Mouse (Mus musculus): ENCODE results near the gene Klhl41. TPM values are rescaled to one million over a fixed set of nuclear protein-coding genes. Genes with fewer than 3 reads are reported as not detected.

Klhl41 gene
- polyA plus RNA-seq, 1 experiment: 0.16 TPM

GRCm38 (mm10) chr2:69640100-69640499 lies 29.8 kb upstream of the Klhl41 start:
- 20% methylated on average over 10 of the region's 10 CpGs for WGBS
- no peak for TF ChIP-seq POLR2A (IDR thresholded peaks at IDR 0.05; ENCODE audit: borderline replicate concordance, insufficient read depth, low read length)
- TF ChIP-seq CTCF (IDR thresholded peaks at IDR 0.05; ENCODE audit: borderline replicate concordance, insufficient read depth, low read depth, low read length): no peak
- DNase-seq: peak in 1 of 2 experiments; percentile 20
- Histone ChIP-seq H3K27me3 (ENCODE audit: control insufficient read depth, insufficient read depth, low read length) (no peaks in the 10 kb centered on the region), H3K4me3 (replicated peaks; ENCODE audit: insufficient read depth, low read depth, low read length) (no peak overlapping the region), H3K27ac (ENCODE audit: insufficient read depth, low read length) (no peak overlapping the region), H3K4me1 (ENCODE audit: control insufficient read depth, insufficient read depth, low read length) (no peaks in the 10 kb centered on the region)

GRCm38 (mm10) chr2:69644968-69645617 lies 24.8 kb upstream of the Klhl41 start:
- Histone ChIP-seq H3K4me1 (ENCODE audit: control insufficient read depth, insufficient read depth, low read length) (no peaks in the 10 kb centered on the region), H3K27me3 (ENCODE audit: control insufficient read depth, insufficient read depth, low read length) (no peaks in the 10 kb centered on the region), H3K27ac (ENCODE audit: insufficient read depth, low read length) (no peak overlapping the region), H3K4me3 (replicated peaks; ENCODE audit: insufficient read depth, low read depth, low read length) (no peak overlapping the region)
- WGBS: 92% methylated on average over 11 of the region's 11 CpGs
- no peak for DNase-seq
- TF ChIP-seq POLR2A (IDR thresholded peaks at IDR 0.05; ENCODE audit: borderline replicate concordance, insufficient read depth, low read length) (no peak), CTCF (IDR thresholded peaks at IDR 0.05; ENCODE audit: borderline replicate concordance, insufficient read depth, low read depth, low read length) (no peak)

- Histone ChIP-seq H3K27me3 (ENCODE audit: control insufficient read depth, insufficient read depth, low read length) (no peaks in the 10 kb centered on the region), H3K27ac (ENCODE audit: insufficient read depth, low read length) (no peak within 1 kb of the TSS), H3K4me1 (ENCODE audit: control insufficient read depth, insufficient read depth, low read length) (no peaks in the 10 kb centered on the region), H3K4me3 (replicated peaks; ENCODE audit: insufficient read depth, low read depth, low read length) (peak within 1 kb of the TSS; percentile 94)
- DNase-seq: peak; percentile 95
- 3% methylated on average over 43 of the region's 43 CpGs for WGBS
- peak; percentile 75; the same call in 1 of the 2 replicates for TF ChIP-seq POLR2A (IDR thresholded peaks at IDR 0.05; ENCODE audit: borderline replicate concordance, insufficient read depth, low read length)
- TF ChIP-seq CTCF (IDR thresholded peaks at IDR 0.05; ENCODE audit: borderline replicate concordance, insufficient read depth, low read depth, low read length): no peak
Observed at GRCm38 (mm10) chr2:69646726-69647490, 23.0 kb upstream of the Klhl41 start, which contains the start of gene Bbs5. Gene Bbs5 (plus strand): TSS chr2:69647171.

DNA sequence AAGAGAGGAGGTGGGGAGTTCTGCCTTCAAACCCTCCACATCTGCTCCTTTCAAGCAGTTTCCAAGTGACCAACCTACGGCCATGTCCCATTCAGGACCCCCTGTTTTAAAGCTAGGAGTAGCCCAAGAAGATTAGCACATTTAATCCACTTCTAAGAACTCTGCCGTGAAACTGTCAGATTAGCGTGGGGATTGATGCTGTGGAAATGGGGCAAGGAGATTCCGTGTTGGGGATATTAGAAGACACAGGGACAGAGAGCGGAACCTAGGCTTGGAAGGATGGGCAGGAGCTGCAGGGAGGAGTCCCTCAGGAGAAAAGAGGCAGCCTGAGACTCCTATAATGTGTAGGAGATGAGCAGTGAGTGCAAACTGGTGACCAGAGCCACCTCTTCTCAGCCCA lies 20.2 kb upstream of the Klhl41 start:
- WGBS: 88% methylated on average over 5 of the region's 5 CpGs
- Histone ChIP-seq H3K4me1 (ENCODE audit: control insufficient read depth, insufficient read depth, low read length) (no peaks in the 10 kb centered on the region), H3K27ac (ENCODE audit: insufficient read depth, low read length) (no peak overlapping the region), H3K27me3 (ENCODE audit: control insufficient read depth, insufficient read depth, low read length) (no peaks in the 10 kb centered on the region), H3K4me3 (replicated peaks; ENCODE audit: insufficient read depth, low read depth, low read length) (no peak overlapping the region)
- TF ChIP-seq CTCF (IDR thresholded peaks at IDR 0.05; ENCODE audit: borderline replicate concordance, insufficient read depth, low read depth, low read length) (no peak), POLR2A (IDR thresholded peaks at IDR 0.05; ENCODE audit: borderline replicate concordance, insufficient read depth, low read length) (no peak)
- no peak for DNase-seq

GRCm38 (mm10) chr2:69659326-69659725 lies 10.6 kb upstream of the Klhl41 start:
- Histone ChIP-seq H3K27me3 (ENCODE audit: control insufficient read depth, insufficient read depth, low read length) (no peaks in the 10 kb centered on the region), H3K27ac (ENCODE audit: insufficient read depth, low read length) (no peak overlapping the region), H3K4me3 (replicated peaks; ENCODE audit: insufficient read depth, low read depth, low read length) (no peak overlapping the region), H3K4me1 (ENCODE audit: control insufficient read depth, insufficient read depth, low read length) (no peaks in the 10 kb centered on the region)
- 91% methylated on average over 4 of the region's 4 CpGs for WGBS
- TF ChIP-seq POLR2A (IDR thresholded peaks at IDR 0.05; ENCODE audit: borderline replicate concordance, insufficient read depth, low read length) (no peak), CTCF (IDR thresholded peaks at IDR 0.05; ENCODE audit: borderline replicate concordance, insufficient read depth, low read depth, low read length) (no peak)
- no peak for DNase-seq

GRCm38 (mm10) chr2:69663827-69664476 lies 6.0 kb upstream of the Klhl41 start:
- H3K27me3 ChIP-seq (ENCODE audit: control insufficient read depth, insufficient read depth, low read length): no peaks in the 10 kb centered on the region
- no peak overlapping the region for H3K4me3 ChIP-seq (replicated peaks; ENCODE audit: insufficient read depth, low read depth, low read length)
- no peak overlapping the region for H3K27ac ChIP-seq (ENCODE audit: insufficient read depth, low read length)
- H3K4me1 ChIP-seq (ENCODE audit: control insufficient read depth, insufficient read depth, low read length): no peaks in the 10 kb centered on the region
- TF ChIP-seq CTCF (IDR thresholded peaks at IDR 0.05; ENCODE audit: borderline replicate concordance, insufficient read depth, low read depth, low read length) (no peak), POLR2A (IDR thresholded peaks at IDR 0.05; ENCODE audit: borderline replicate concordance, insufficient read depth, low read length) (no peak)
- 91% methylated on average over 13 of the region's 13 CpGs for WGBS
- DNase-seq: no peak

DNA sequence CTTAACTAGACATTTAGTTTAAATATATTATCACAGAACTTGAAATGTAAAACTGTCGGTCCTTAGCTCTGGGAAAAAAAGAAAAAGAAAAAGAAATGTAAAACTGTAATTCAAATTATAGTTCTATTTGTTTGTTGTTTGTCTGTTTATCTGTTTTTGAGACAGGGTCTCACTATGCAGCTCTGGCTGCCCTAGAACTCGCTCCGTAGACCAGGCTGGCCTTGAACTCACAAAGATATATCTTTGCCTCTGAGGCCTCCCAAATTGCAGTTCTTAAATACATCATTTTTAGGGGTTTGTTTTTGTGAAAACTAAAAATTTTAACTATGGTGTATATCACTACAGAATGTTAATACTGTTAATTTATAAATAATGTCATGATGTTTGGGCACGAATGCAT lies 2.3 kb upstream of the Klhl41 start:
- H3K27me3 ChIP-seq (ENCODE audit: control insufficient read depth, insufficient read depth, low read length): no peaks in the 10 kb centered on the region
- TF ChIP-seq POLR2A (IDR thresholded peaks at IDR 0.05; ENCODE audit: borderline replicate concordance, insufficient read depth, low read length) (no peak), CTCF (IDR thresholded peaks at IDR 0.05; ENCODE audit: borderline replicate concordance, insufficient read depth, low read depth, low read length) (no peak)
- no peaks in the 10 kb centered on the region for H3K4me1 ChIP-seq (ENCODE audit: control insufficient read depth, insufficient read depth, low read length)
- no peak overlapping the region for H3K4me3 ChIP-seq (replicated peaks; ENCODE audit: insufficient read depth, low read depth, low read length)
- H3K27ac ChIP-seq (ENCODE audit: insufficient read depth, low read length): no peak overlapping the region
- WGBS: 96% methylated on average over 4 of the region's 4 CpGs
- DNase-seq: no peak

Measured in cerebellum, adult 2 months (tissue).